Mouse (Mus musculus) mesoderm, embryonic 11.5 days (tissue): ENCODE measurements around the gene Mmd.
"Not testable (repeated sequence)": the region's sequence is repeated elsewhere in the genome, so short reads cannot be mapped to it uniquely, and the experiment has no call there.

Experiments
- DNase-seq: peaks from one replicate; pipeline ENCODE4 v3.0.0-alpha.2; 2012; ENCODE audit warnings: low read depth, low spot score

Mmd gene

DNA sequence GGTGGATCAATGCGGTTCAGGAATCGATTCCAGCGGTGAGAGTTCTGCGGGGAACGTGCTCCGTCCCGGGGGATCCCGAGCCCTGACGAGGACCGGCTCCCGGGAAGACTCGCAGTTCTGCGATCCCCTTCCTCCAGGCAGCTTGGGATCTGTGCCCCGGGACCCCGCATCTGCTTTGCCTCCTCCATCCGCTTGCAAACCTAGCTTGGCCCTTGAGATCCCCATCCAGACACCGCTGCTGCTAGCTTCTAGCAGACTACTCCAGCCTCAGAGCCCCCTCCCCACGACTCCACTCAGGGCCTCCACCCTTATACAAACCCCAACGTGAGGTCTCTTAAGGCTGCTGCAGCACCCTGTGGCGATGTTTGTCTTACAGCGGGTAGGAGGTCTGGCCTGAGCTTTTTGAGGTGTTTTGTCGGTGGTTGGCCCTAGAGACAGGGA is 465 bp downstream of the Mmd start:
- DNase-seq, result no peak

DNA sequence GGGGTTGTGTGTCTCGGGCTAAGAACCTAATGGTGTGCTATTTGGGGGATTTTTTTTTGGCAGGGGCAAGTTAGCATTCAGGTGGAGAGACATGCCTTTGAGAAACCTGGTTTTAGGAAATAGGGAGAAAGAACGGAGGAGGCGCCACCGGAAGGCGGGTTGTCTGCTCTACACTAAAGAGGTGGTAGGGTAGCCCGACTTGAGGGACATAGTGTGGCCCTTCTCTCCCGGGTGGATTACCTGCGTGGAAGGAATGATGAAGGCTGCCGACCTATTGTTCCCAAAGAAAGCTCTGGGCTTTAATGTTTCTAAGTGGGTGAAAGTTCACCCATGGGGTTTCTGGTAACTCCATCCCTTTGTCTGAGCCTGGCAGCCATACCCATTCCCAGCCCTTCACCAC is 933 bp downstream of the Mmd start:
- DNase-seq, result no peak

DNA sequence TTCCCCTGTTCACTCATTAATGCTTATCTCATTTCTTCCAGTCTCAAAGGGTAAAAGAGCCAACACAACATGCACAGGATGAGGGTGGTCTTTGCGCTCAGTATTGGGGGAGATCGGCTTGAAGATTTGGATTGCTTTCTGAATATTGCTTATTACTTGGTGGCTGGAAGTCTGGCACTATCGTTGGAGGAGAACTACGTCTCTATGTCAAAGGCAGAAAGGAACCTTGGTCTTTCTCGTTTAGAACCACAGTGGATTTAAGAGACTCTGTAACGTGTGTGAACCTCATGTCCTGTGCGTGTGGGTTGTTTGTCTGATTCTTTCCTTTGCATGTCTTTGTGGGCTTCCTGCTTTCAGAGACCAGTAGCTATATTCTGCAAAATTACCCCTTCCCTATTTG is 1.5 kb downstream of the Mmd start:
- no peak for DNase-seq

DNA sequence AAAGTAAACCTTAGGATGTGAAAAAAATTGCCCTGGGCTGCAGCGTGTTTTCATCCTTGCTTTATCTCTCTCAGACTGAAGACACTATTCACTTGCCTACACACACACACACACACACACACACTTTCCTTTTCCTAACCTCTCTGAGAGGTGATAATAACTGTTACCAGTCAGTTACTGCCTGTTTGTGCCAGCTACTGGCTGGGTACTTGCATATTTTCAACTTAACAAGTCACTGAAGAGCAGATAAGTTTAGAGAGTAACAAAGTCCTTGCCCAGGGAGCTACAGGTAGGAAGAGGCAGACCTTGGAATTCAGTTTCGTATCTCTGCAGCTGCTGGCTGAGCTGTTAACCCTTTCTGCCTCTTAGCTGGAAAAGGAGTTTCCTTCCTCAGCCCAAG is 2.7 kb downstream of the Mmd start:
- DNase-seq, result no peak

DNA sequence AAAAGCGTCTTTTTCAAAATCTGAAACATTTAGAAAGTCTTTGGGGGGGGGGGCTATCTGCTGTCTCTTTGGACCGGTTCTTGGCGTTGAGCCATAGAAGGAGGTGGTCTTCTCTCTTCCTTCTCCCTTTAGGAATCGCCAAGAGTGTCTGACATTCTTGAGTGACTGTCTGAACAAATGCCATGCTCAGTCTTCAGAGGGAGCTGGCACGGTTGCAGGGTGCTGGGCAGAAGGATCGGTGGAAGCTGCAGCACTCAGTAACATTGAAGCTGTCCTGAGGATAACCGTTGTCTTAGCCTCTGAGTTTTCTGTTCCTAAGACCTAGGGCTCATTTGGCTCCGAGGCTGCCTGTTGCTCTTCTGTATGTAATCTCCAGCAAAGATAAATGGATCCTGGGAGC is 3.1 kb downstream of the Mmd start:
- DNase-seq, result no peak

DNA sequence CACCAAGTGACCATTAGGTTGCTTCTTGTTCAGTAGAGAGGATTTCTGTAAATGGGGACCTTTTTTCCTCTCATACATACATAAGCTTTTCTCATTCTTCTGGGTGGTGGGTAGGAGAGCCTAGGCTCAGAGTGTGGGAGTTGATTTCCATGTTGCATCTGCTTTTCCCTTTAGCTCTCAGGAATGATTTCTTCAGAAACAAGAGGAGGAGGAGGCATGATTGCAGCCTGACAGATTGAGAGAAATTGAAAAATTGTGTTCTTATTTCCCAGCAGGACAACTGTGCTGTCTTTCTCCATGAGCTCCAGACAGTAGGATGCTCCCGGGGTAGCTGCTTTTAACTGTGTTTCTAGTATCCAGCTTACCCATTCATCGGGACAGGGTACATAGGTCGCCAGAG is 5.3 kb downstream of the Mmd start:
- DNase-seq, result no peak

DNA sequence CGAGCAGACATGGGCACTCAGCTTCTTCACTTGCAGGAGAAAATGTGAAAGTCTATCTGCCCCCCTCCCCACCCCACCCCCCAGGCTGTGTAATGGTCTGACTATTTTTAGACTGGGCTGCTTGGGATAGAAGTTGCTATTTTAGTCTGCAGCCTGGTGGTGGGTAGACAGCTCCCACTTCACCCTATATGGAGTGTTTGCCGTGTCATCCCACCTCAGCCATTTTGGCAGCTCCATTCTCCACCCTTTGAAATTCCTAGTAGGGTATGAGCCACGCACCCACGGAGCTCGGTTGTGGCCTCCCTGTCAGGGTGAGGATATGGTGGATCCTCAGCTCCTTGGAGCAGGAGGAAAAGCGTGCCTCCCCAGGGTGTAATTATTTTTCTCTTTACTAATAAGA is 6.4 kb downstream of the Mmd start:
- DNase-seq, result no peak

DNA sequence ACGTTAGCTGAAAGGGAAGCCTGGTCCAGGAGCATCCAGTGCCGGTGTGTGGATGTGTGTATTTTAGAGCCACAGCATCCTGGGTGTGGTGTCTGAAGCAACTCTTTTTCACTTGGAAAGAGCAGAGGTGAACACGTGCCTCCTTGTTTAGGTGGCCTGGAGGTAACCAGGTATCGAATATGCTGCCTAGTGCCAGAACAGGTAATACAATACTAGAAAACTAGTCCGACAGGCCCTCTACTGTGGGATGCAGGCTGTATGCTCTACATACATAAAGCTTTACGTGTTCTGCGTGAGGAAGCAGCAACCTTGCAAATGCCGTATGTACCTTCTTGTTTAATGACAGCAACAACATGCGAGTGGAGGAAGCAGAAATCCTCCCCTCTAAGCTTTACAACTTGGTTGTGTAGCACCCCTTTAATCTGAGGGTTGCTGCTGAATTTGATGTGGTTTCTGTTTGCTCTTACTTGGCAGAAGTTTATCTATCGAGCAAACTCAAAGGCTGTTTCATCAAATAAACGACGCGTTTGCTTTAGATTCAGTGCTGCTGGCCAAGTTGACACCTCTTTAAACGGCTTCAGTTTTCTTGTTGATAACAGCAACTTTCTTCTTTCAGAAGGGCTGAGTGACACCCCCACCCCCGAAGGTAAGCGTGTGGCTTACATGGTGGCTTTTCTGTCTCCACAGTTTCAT is 7.7 kb downstream of the Mmd start:
- DNase-seq, result no peak

DNA sequence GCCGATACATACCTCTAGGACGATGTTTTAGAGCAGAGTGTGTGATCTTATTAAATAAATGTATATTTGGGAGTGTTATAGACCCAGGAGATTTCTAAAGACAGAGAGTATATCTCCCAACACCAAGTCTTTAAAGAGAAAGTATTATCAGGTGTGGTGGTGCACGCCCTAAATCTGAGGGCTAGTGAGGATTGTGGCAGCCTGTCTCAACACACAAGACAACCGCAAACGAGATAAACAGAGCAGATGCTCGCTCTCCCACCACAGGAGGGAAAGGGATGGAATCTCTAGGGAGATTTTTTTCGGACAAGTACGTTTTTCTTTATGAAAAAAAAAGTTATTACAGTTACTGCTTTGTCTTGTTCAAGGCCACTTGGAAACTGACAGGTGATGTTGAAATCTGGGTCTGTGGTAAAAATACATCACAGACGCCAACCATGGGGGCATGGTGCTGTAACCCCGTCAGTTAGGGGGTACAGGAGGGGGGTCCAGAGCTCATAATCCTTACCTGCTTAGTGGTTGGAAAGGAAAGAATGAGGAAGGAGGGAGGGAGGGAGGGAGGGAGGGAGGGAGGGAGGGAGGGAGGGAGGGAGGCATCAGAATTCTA is 9.2 kb downstream of the Mmd start:
- DNase-seq, result no peak

DNA sequence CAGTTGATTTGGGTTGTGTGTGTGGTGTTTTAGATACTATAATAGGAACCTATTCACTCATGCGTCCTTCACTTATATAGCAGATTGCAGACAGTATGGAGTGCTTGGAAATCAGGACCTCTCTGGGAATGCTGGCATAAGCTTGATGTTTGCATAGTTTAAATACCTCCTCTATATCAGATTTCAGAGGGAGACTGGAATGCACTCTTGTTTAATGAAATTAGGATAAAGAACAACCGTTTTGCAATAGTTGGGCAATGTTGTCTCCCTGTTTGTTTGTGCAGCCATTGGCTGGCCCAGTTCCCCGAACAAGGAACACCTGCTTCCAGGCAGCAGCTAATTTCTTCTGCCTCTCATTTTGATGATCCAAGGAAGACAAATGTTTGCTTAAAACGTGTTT is 9.8 kb downstream of the Mmd start:
- DNase-seq, result peak; percentile 23

DNA sequence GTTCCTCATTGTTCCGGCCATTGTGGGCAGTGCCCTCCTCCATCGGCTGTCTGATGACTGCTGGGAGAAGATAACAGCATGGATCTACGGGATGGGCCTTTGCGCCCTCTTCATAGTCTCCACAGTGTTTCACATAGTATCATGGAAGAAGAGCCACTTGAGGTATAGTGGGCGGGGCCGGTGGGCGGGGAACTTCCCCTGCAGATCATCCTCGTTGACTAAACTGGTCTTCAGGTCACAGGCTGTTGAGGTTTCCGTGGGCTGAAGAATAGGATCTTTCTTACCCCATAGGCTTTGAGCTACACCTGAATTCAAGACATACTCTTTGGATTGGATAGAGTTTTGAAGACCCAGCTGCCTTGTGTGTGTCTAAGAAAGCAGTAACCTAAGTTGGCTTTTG is 10.6 kb downstream of the Mmd start:
- no peak for DNase-seq

DNA sequence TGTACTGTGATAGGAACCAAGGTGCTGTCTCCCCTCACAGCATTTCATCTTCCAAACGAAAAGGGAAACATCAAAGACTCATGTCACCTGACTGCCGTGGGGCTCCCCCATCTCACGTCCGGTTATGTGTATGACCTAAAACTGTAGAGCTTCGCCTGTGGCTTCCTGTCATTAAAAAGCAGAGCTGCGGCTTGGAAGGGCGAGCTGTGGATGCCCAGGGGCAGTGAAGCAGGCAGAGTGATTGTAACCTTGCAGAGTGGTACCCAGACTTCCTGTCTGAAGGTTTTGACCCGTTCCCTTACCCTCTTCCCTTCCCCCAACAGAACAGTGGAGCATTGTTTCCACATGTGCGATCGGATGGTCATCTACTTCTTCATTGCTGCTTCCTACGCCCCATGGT is 14.9 kb downstream of the Mmd start:
- no peak for DNase-seq

DNA sequence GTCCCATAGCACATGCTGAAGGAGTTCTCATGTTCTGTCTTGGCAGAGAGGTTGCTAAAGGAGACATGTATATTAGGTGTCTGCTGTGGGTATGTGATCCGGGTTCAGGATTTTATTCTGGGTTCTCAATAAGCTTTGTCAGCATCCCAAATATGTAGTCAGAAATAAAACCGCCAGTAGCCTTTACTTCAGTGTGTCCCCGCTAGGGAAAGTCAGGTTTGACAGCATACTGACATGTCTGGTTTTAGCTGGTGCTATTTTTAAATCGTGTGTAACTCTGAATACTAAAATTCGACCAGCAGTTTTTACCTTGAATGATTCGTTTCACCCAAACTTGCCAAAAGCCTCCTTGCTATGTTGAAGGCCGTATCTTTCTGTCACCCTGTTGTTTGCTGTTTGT is 16.3 kb downstream of the Mmd start:
- no peak for DNase-seq

DNA sequence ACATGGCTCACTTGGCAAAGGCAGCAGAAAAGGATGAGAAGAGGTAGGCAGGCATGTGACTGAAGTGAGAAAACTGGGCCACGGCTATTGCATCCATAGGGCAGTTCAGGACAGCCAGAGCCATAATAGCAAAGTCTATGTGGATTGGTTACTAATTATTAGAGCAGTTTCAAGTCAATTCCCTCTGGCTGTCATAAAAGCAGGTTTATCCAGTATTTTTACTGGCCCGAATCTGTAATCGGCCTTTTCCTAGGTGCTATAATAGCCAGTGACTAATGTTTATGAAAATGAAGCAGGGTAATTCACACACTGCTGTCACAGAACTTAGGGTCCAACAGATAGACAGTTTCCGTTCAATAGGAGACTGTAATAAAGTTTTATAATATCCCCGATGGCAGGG is 19.7 kb downstream of the Mmd start:
- no peak for DNase-seq

DNA sequence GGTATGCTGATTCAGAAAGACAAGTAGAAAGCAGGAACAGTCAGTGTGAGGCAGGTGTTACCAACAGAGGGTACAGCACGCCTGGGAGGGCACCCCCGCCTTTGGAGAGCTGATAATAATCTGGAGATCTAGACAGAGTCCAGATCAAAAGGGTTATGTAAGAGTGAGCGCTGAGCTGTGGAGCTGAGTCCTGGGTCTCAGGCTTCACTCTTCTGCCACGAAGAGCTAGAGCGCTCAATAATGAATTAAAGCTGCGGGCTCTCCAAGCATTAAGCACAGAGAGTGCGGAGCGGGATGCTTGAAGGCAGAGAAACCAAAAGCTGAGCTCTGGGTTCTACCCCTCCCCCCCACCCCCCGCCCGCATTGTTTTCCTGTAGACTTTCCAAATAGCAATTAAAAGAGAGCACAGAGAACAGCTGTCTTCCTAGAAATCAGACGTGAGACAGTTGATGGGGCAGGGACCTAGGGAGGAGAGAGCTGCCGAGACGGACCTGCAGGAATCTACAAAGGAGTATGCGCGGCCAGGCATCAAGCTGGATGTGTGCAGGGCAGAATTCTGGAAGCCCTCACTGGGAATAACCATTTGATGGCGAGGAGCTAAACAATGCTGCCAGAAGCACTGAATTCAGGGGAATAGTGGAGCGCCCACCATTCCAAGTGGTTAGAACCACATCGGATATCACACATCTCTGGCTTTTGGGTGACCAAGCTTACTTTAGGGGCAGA is 20.3 kb downstream of the Mmd start:
- no peak for DNase-seq

DNA sequence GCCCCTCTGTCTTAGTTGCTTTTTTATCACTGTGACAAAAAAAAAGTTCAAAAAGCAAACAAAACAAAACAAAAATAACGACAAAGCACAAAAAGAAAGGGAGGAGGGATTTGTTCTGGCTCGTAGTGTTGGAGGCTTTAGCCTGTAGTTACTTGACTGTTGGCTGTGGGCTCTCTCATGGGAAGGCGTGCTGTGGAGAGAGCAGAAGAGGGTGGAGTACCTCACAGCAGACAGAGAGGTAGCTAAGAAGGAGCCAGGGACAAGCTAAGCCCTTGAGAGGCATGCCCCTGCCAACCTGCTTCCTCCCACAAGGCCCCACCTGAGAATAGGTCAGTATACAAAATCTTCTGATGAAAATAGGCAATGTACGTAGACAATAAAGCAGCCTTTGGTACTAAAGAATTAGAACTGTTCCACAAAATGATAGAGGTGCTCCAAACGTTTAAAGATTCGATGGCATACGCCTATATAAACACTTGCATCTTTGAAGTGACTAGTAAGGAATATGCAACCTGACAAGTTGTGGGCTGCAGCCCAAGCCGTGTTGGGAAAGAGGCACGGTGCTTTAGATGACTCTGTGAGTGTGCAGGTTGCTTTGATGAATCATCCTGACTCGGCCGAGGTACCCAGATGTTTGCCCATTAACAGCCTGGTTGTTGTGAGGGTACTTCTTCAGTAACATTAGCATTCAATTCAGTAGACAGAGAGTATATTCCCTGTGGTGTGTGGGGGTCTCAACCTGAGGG is 21.0 kb downstream of the Mmd start:
- DNase-seq, result no peak

DNA sequence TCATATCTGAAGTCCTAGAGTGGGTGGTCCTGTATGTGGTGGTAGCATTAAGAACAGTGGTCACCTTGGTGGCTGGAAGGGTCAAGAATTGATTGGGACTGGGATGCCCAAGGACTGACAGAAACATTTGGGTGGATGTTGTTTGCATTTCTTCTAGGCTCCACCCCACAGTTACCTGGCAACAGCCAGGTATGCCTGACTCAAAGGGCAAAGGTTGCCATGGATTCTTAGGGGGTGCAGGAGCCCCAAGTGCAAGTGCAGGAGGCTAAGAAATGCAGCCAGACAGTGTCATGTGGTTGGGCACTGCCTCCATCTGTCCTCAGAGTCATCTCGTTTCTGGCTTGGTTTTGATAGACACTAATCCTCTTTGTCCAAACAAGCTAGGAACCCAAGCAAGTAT is 24.9 kb downstream of the Mmd start:
- no peak for DNase-seq

DNA sequence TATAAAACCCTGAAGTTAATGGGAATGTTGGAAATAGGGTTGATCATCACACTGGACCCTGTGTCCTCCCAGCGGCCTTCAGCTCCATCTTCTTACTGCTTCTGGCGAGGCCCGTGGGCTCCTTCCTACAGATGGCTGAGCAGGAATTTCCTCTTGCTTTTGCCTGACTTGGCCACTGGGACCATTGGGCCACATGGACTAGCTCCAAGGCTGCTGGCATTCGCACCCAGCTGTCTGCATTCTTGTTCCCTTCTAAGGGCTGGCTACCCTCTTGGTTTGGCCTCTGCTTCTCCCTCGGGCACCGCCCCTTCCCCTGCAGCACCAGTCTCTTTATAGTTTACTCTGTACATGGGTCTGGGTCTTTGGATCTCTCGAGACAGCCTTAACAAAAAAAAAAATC is 26.4 kb downstream of the Mmd start:
- DNase-seq, result no peak

DNA sequence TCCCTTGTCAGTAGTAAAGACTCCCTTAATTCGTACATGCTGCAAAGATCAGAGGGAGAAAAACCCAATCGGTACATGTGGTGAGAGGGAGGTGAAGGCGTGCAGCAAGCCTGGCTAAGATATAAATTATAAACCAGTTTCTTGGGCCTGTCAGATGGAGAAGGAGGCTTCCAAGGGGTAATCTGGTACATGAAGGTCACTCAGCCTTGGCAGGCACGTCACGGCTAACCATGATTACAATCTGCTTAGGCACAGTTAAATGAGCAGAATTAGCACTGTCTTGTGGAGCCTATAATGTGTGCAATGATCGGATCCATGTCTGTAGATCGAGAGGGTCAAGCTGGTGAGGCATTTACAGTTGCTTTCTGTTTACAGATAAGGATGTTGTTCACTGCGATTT is 26.9 kb downstream of the Mmd start:
- no peak for DNase-seq

DNA sequence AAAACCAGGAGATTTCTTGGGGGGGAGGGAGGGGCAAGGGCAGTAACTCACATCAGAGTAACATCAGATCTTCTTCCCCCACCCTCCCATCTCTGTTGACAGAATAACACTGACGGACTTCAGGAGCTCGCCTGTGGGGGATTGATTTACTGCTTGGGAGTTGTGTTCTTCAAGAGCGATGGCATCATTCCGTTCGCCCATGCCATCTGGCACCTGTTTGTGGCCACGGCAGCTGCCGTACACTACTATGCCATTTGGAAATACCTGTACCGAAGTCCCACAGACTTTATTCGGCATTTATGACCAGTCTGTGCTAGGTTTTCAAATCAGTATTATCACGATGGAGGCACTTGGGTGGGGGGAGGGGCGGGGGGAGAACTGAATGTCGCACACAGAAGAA is 27.3 kb downstream of the Mmd start:
- no peak for DNase-seq

DNA sequence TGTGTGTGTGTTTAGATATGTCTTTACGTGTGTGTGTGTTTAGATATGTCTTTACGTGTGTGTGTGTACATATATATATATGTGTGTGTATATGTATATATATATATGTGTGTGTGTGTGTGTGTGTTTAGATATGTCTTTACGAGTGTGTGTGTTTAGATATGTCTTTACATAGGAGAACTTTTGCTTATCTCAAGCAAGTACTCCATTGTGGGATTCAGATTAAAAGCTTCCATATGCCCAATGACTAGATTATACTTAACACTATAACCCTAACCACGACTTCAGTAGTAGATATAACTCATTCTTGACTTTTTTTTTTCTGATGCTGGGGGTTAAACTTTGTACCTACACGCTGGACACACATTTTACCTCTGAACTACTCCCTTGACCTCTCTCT is 30.8 kb downstream of the Mmd start:
- DNase-seq, result no peak

DNA sequence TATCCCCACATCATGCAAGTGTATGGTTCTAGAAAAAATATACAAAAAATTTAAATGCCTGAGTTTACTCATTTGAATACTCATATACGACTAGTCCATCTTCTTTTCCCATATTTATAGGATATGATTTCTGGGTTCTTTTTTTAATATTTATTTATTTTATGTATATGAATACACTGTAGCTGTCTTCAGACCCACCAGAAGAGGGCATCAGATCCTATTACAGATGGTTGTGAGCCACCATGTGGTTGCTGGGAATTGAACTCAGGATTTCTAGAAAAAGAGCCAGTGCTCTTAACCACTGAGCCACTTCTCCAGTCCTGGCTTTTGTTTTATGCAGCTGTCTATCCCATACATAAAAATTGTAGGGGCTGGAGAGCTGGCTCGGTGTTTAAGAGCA is 32.7 kb downstream of the Mmd start:
- not testable (repeated sequence) for DNase-seq

DNA sequence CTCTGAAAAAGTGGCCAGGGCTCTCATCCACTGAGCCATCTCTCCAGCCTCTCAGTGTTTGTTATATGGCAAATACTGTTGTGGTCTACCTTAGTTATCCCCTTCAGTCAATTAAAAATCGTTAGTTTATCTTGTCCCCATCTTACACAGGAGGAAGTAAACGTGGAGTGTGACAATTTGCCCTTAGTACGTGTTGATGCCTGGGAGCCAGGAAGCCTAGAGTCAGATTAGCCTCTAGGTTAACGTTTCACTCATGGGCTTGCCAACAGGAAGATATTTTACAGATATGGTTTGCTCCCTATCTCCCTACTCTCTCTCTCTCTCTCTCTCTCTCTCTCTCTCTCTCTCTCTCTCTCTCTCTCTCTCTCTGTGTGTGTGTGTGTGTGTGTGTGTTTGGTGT is 33.9 kb downstream of the Mmd start:
- DNase-seq, result no peak
